Mouse (Mus musculus) liver, embryonic 16.5 days (tissue): ENCODE measurements around the gene Oxtr. TPM values are rescaled to one million over a fixed set of nuclear protein-coding genes. Genes with fewer than 3 reads are reported as not detected.

ENCODE experiments used
- ATAC-seq: fragments of 200-750 bp; cut with Nextera tagmentation; 2 replicates; pipeline ENCODE4 v1.8.0; 2017; ENCODE audit warnings: low read depth, mild to moderate bottlenecking, moderate number of reproducible peaks, moderate library complexity
- H3K27ac ChIP-seq: fragments of 300-500 bp; sonication (generic); 2 replicates; pipeline ENCODE4 v1.5.1; 2014; ENCODE audit warnings: mild to moderate bottlenecking, low read length
- H3K27me3 ChIP-seq: fragments of 300-500 bp; sonication (generic); 2 replicates; pipeline ENCODE4 v1.6.1; 2014; ENCODE audit warnings: low read depth, low read length, mixed read lengths; ENCODE audit not compliant: control insufficient read depth, insufficient read depth
- H3K36me3 ChIP-seq: fragments of 300-500 bp; sonication (generic); 2 replicates; pipeline ENCODE4 v1.6.1; 2014; ENCODE audit warnings: mild to moderate bottlenecking; ENCODE audit not compliant: control insufficient read depth, insufficient read depth
- H3K4me1 ChIP-seq: fragments of 300-500 bp; sonication (generic); 2 replicates; pipeline ENCODE4 v1.6.1; 2014; ENCODE audit warnings: low read depth, low read length, mixed read lengths; ENCODE audit not compliant: control insufficient read depth
- H3K4me2 ChIP-seq: fragments of 300-500 bp; sonication (generic); 2 replicates; pipeline ENCODE4 v1.6.1; 2014; ENCODE audit warnings: low read depth, low read length, mixed read lengths
- H3K4me3 ChIP-seq: fragments of 300-500 bp; sonication (generic); 2 replicates; pipeline ENCODE4 v1.5.1; 2014; ENCODE audit warnings: low read depth, mild to moderate bottlenecking, low read length
- H3K9ac ChIP-seq: fragments of 300-500 bp; sonication (generic); 2 replicates; pipeline ENCODE4 v1.6.1; 2014; ENCODE audit warnings: low read depth, low read length
- H3K9me3 ChIP-seq: fragments of 300-500 bp; sonication (generic); replicated peaks from 2 replicates; pipeline ENCODE4 v1.6.1; 2016; ENCODE audit warnings: low read length; ENCODE audit not compliant: control insufficient read depth
- WGBS: fragments of 180-500 bp; shearing (Covaris S2); extraction: QIAGEN DNeasy Blood & Tissue Kit; methylation state at CpG from one replicate; pipeline ENCODE4 v1.1.7; 2014; ENCODE audit not compliant: insufficient replicate concordance; 5-methylcytosine and 5-hydroxymethylcytosine counted together
- polyA plus RNA-seq: library from polyadenylated mRNA; unstranded; fragments of >200 nt; fragmentation: Nextera tagmentation; extraction: Ambion mirVana; gene quantifications from 2 replicates; pipeline ENCODE4 v1.2.1, GENCODE M21; 2015

Gene Oxtr
- polyA plus RNA-seq, 1 experiment from 2014 or later: 0.08 TPM

- Histone ChIP-seq H3K27ac (no peak overlapping the region), H3K27me3 (peaks cover 32% of the 10 kb centered on the region), H3K36me3 (no peaks in the 10 kb centered on the region), H3K9me3 (no peaks in the 10 kb centered on the region), H3K9ac (no peak overlapping the region), H3K4me1 (no peaks in the 10 kb centered on the region; the same call in 1 of the 2 replicates), H3K4me3 (no peak overlapping the region), H3K4me2 (no peak overlapping the region)
- 66% methylated on average over 6 of the region's 6 CpGs for WGBS
- no peak for ATAC-seq
Measured at GRCm38 (mm10) chr6:112492656-112493055, 2.9 kb upstream of the Oxtr start.

- ATAC-seq: no peak
- Histone ChIP-seq H3K4me2 (no peak overlapping the region), H3K27ac (no peak overlapping the region), H3K4me1 (no peaks in the 10 kb centered on the region; the same call in 1 of the 2 replicates), H3K9me3 (no peaks in the 10 kb centered on the region), H3K36me3 (no peaks in the 10 kb centered on the region), H3K9ac (no peak overlapping the region), H3K27me3 (peaks cover 33% of the 10 kb centered on the region), H3K4me3 (no peak overlapping the region)
- 65% methylated on average over 8 of the region's 8 CpGs for WGBS
Measured at GRCm38 (mm10) chr6:112491521-112491920, 1.8 kb upstream of the Oxtr start.

GRCm38 (mm10) chr6:112490625-112491242 lies 991 bp upstream of the Oxtr start:
- H3K27me3 ChIP-seq: peaks cover 33% of the 10 kb centered on the region
- no peaks in the 10 kb centered on the region for H3K4me1 ChIP-seq
- H3K36me3 ChIP-seq: no peaks in the 10 kb centered on the region
- H3K27ac ChIP-seq: no peak overlapping the region
- H3K9me3 ChIP-seq: no peaks in the 10 kb centered on the region
- ATAC-seq: no peak
- peak overlapping the region; percentile 42 for H3K4me3 ChIP-seq
- 2% methylated on average over 35 of the region's 35 CpGs for WGBS
- no peak overlapping the region for H3K9ac ChIP-seq
- H3K4me2 ChIP-seq: peak overlapping the region; percentile 58

GRCm38 (mm10) chr6:112489181-112489909 lies 398 bp downstream of the Oxtr start:
- WGBS: 4% methylated on average over 69 of the region's 72 CpGs
- Histone ChIP-seq H3K4me2 (peak overlapping the region; percentile 11; the same call in 1 of the 2 replicates), H3K27ac (no peak overlapping the region), H3K4me1 (no peaks in the 10 kb centered on the region), H3K9me3 (no peaks in the 10 kb centered on the region), H3K27me3 (peaks cover 33% of the 10 kb centered on the region), H3K4me3 (peak overlapping the region; percentile 13; the same call in 1 of the 2 replicates), H3K9ac (no peak overlapping the region), H3K36me3 (no peaks in the 10 kb centered on the region)
- no peak for ATAC-seq

- Histone ChIP-seq H3K4me2 (no peak overlapping the region), H3K27ac (no peak overlapping the region), H3K4me1 (no peaks in the 10 kb centered on the region), H3K27me3 (peaks cover 33% of the 10 kb centered on the region), H3K9ac (no peak overlapping the region), H3K36me3 (no peaks in the 10 kb centered on the region), H3K9me3 (no peaks in the 10 kb centered on the region), H3K4me3 (no peak overlapping the region)
- ATAC-seq: no peak
- 31% methylated on average over 24 of the region's 24 CpGs for WGBS
Measured at GRCm38 (mm10) chr6:112488821-112489180, 942 bp downstream of the Oxtr start.

- no peaks in the 10 kb centered on the region for H3K36me3 ChIP-seq
- H3K9ac ChIP-seq: no peak overlapping the region
- WGBS: 54% methylated on average over 5 of the region's 5 CpGs
- no peaks in the 10 kb centered on the region for H3K4me1 ChIP-seq
- peaks cover 33% of the 10 kb centered on the region for H3K27me3 ChIP-seq
- H3K9me3 ChIP-seq: no peaks in the 10 kb centered on the region
- H3K4me2 ChIP-seq: no peak overlapping the region
- no peak for ATAC-seq
- H3K27ac ChIP-seq: no peak overlapping the region
- H3K4me3 ChIP-seq: no peak overlapping the region
Measured at GRCm38 (mm10) chr6:112487993-112488392, 1.8 kb downstream of the Oxtr start.

GRCm38 (mm10) chr6:112484316-112484715 lies 5.4 kb downstream of the Oxtr start:
- Histone ChIP-seq H3K27me3 (peaks cover 18% of the 10 kb centered on the region), H3K4me2 (no peak overlapping the region), H3K4me3 (no peak overlapping the region), H3K36me3 (no peaks in the 10 kb centered on the region), H3K9me3 (no peaks in the 10 kb centered on the region), H3K27ac (no peak overlapping the region), H3K4me1 (no peaks in the 10 kb centered on the region), H3K9ac (no peak overlapping the region)
- WGBS: 4% methylated on average over 4 of the region's 4 CpGs
- ATAC-seq: no peak

- Histone ChIP-seq H3K4me1 (no peaks in the 10 kb centered on the region), H3K9ac (no peak overlapping the region), H3K4me2 (no peak overlapping the region), H3K4me3 (no peak overlapping the region), H3K27me3 (no peaks in the 10 kb centered on the region), H3K36me3 (no peaks in the 10 kb centered on the region), H3K27ac (no peak overlapping the region), H3K9me3 (no peaks in the 10 kb centered on the region)
- no peak for ATAC-seq
- 42% methylated on average over 13 of the region's 13 CpGs for WGBS
Measured at GRCm38 (mm10) chr6:112479861-112480260, 9.9 kb downstream of the Oxtr start.

- ATAC-seq: no peak
- no peaks in the 10 kb centered on the region for H3K9me3 ChIP-seq
- H3K9ac ChIP-seq: no peak overlapping the region
- H3K4me1 ChIP-seq: no peaks in the 10 kb centered on the region
- H3K27ac ChIP-seq: no peak overlapping the region
- H3K4me2 ChIP-seq: no peak overlapping the region
- no peak overlapping the region for H3K4me3 ChIP-seq
- H3K36me3 ChIP-seq: no peaks in the 10 kb centered on the region
- 21% methylated on average over 4 of the region's 4 CpGs for WGBS
- H3K27me3 ChIP-seq: no peaks in the 10 kb centered on the region
Measured at GRCm38 (mm10) chr6:112471644-112472043, 18.1 kb downstream of the Oxtr start.
